Mouse (Mus musculus) adrenal gland, adult (tissue): ENCODE measurements around the gene Gmds.

Source experiments
- DNase-seq, 2 experiments: peaks; one replicate each; pipeline ENCODE4 v3.0.0; 2022 to 2023; ENCODE audit warnings: low spot score in 1 of 2; ENCODE audit not compliant: inconsistent age in 2 of 2

Gmds gene

DNA sequence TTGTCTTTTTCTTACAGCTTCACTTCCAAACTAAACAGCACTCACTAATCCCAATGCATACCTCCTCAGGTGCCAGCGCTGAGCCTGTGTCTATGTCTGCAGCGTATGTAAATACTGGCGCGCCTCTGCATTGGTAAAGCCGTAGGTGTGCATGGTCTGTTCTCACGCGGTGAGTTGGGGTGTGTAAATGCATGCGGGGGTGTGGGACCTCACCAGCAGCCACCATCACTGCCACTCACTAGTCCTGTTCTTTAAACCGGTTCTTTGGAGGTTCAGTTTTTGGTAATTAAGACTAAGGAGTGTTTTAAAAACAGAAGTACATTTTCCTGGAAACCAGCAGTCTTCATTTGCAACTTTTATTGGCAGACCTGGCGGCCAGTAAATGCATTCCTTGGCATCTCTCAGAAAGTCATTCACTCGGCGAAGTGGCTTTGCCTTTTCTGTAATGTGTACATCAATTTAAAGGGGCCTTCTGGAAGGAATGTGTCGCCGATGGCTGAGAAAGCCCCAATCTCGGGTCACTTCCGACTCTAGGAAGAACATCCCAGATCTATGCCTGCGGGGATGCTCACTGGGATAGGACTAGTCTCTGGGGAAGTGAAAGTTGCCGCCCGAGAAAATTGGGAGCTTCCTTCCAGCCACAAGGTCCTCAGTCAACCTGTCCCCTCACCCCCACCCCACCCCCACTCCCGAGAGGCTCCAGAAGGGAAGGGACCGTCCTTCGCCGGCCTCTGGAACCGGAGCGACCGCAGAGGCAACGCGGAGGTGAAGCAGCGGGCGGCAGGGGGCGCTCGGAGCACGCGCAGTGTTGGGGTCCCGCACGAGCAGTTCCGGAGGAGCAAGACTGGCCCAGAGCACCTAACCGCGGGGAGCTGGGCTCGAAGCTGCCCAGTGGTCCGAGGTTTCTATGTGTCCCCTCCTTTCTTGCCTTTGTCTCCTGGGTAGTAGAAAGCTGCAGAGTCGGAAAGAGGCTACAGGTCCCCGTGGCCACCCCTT is 537.7 kb downstream of the Gmds start:
- DNase-seq, result peak; percentile 86 to 96

DNA sequence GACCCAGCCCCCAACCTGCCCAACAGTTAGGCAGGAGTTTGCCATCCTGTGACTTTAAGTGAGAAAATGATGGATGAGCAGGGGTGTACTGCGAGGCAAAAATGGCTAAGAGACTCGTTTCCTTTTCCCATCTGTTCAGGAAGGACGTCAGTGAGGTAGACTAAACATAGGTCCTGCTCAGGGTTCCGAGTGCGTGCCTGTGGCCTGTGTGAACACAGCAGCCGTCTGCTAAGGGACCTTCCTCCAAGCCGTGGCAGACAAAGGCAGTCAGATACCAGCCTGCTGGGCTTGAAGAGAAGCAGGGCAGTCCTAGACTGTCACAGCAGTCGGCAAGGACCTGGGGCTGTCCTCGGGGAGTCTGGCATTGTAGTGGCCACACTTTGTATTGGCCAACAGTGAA is 540.5 kb downstream of the Gmds start:
- DNase-seq, result peak in 1 of 2 experiments; percentile 19

DNA sequence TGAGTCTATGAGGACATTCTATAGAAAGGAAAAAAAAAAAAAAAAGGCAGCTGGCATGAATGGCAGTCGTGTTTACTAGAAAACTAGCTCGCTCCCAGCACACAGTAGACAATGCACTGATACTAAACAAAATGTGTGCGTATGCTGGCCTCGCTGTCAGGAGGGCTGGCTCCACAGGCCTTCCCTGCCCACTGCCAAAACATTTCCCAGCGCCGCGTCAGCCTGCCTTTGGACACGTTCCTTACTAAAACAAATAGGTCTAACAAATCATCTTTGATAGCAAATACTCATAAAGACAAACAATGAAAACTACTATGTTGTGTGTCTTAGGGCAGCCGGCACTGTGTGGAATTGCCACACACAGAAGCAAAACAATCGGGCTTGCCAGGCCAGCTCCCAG is 541.2 kb downstream of the Gmds start:
- peak in 1 of 2 experiments; percentile 20 for DNase-seq

DNA sequence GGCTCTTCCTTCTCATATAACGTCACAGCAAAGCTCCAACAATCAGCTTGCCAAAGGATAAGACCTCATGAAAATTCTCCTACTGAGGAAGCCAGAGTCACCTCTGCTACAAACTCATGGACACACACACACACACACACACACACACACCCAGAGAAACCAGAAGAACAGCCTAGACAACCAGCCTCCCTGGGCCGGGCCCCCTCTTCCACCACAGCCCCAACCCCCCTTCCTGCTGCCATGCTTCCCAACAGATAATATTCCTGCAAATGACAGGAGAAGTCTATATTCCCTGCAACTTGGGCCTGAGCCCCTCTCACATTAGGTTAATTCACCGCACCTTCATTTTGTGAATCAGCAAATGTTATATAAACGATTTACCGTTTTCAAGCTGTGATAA is 545.4 kb downstream of the Gmds start:
- no peak for DNase-seq

DNA sequence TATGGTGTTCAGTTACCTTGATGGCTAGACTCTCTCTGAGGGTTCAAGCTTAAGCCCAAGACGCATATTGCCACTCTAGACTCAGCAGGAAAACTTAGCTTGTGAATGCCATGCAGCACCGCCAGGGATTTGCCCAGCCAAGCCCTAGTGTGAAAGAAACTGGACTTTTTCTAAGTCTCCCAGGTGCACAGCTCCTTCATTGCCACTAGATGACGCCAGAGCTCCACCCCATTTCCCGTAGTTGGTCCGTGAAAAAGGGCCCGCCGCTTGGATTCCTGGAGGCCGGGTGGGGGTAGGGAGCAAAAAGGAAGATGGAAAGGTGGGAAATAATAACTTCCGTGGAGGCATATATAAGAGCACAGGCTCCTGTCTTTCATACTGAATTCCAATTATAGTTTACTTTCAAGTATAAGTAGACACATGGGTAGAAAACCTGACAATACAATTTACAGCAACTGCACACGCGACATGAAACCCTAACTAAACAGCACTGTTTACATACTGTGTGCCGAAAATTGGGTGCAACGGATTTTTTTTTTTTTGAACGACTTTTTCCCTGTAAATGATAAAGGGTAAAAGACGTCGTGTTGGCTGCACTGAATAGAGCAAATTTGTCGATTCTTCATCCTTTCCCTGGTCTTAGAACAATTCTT is 545.9 kb downstream of the Gmds start:
- DNase-seq, result peak; percentile 35 to 86

DNA sequence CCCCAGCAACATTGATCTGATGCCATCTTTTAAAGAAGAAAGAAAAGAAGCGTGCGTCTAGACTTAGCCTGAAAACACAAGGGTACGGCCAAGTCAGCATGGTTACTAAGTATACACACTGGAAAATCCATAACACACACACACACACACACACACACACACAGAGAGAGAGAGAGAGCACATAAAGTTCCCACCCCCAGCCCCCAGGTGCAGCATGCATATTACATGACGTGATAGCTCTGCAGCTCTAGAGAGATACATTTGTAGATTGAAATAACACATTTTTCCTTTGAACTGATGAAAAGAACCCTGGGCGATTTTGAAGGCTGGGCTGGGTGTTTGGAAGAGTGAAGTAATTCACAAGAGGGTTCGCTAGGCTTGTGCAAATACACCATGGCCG is 553.8 kb downstream of the Gmds start:
- DNase-seq, result no peak

DNA sequence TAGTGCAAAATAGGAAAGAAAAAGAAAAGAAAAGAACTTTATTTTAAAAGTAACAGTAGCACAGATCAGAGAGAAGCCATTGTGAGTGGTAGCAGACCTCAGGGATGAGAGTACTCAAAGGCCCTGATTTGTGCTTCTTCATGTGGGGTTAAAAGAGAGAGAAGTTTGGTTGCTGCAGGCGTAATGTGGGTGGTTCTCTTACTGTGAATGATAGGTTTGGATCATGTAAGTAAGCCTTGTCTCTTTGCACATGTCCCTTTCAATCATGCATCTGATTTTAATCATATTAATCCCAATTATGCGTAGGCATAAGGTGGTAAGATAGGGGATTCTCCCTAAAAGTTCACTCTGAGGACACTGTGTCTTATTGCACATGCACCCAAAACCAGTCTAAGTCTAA is 556.5 kb downstream of the Gmds start:
- no peak for DNase-seq

DNA sequence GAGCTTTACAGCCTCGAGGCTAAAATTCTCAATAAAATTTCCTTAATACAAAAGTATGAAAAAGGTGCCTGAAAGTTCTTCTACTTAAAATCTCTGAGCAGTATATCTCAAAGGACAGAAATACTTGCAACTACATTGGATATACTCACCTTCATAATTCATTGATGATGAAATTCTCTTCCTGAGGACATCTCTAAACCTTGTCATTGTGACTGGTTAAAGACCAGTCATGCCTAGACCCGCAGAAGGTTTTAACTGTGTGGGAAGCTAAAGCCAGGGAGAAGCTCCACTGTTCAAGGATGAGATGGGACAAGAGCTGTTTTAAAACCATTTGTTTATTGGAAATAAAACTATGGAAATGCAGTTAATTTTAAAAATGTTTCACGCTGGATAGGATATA is 558.2 kb downstream of the Gmds start:
- no peak for DNase-seq

DNA sequence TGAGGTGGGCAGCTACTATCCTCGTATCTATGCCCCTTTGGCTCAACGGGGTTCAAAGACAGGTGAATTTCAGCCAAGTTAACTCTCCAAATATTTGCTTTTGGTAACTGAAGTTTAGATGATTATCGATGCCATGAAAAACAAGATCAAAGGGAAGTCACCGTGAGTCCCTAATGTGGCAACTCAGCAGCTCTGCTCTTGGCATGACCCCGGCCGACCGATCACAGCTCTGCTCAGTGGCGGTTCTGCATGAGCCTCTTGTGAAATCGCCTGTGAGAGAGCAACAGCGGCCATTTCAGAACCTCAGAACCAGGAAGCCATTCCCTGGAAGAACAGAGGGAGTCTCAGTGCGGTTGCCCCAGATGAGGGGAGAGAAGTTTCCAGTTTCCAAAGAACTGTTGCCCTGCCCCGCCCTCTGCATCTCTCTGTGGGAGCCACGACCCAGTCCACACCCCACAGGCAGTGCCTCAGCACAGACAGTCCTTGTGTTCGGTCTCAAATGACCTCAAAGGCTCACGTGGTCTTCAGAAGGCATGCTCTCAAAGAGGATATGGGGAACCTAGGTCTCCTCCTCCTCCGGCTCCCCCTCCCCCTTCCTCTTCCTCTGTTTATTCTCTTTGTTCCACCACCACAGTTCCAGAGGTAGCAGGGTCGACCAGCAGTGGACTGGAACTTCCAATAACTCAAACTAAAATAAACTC is 559.1 kb downstream of the Gmds start:
- peak in 1 of 2 experiments; percentile 32 for DNase-seq

DNA sequence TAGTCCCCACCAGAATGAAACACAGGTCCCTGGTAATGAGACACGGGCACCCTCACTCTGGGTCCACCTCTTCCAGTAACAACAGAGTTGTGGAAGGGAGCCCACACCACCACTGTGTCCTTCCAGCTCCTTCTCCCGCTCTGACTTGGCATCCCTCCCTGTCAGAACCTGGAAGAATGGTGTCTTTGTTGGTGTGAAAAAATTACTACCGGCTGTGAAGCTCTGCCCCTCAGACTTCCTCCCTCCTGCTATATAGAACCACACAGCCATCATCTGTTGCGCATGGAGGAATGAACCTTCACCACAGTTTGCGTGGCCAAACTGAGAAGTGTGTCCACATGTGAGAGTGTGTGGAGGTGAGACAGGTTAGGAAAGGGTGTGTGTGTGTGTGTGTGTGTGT is 562.8 kb downstream of the Gmds start:
- DNase-seq, result no peak

DNA sequence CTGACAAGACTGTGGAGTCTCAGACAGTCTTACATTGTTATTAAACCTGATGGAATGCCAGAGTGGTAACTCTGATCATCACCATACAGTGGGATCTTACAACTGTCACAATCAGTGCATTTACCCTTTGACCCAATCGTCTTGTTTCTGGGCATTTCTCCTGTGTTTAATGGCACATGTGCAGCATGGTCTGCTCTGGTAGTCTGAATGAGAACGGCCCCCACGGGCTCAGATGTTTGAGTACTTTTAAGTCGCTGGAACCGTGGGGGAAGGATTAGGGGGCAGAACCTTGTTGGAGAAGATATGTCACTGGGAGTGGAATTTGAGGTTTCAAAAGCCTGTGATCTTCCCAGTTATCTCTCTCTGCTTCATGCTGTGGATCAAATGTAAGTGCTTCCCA is 565.7 kb downstream of the Gmds start:
- no peak for DNase-seq
